26 mouse cellular contexts compared by ENCODE assay signal in the genomic region with DNA sequence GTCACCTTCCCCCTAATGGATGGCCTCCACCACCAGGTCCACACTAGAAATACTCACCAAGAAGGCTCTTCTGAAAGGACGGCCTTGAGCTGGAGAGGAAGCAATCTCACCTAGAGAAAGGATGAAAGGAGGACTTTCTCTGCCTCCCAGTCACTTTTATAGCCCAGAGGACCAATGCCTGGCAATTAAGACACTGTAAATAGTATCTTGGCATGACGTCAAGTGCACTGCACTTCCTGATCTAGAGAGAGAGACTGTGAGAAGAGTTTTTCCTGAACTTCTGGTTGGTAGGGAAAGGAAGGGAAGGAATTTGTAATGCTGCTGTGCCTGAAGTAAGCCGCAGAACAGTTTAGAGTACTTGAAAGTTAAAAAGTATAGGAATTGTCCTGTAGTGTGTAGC. TPM values are rescaled to one million over a fixed set of nuclear protein-coding genes. Genes with fewer than 3 reads are reported as not detected.
"Had no signal": no experiment of that assay in that cellular context is flagged by ENCODE, and none has a peak within 500 bp of the region (broad histone marks: within the 10 kb centered on the region; RNA-seq: fewer than 3 reads in every experiment).

No protein-coding gene starts in this region.

- DNase-seq: kidney, adult 18-20 months; kidney, adult 9 months; kidney, postnatal 14 days; kidney, postnatal 4 days; layer of hippocampus, adult 9-11 months; liver; liver, embryonic 13.5 days; right cerebral cortex, adult 18-20 months; right cerebral cortex, postnatal 14 days; right cerebral cortex, postnatal 4 days; spleen, adult 18-20 months; thymus, adult 2 months; thymus, postnatal 14 days had no signal

- H3K36me3 ChIP-seq: limb, embryonic 10.5 days; limb, embryonic 13.5 days; liver, embryonic 13.5 days; midbrain, embryonic 10.5 days; midbrain, embryonic 15.5 days; neural tube, embryonic 12.5 days; neural tube, embryonic 15.5 days; stomach, embryonic 15.5 days had no signal

- H3K9me3 ChIP-seq: limb, embryonic 10.5 days; limb, embryonic 13.5 days; liver, embryonic 13.5 days; megakaryocyte, embryonic 14.5 days; midbrain, embryonic 10.5 days; midbrain, embryonic 15.5 days; neural tube, embryonic 12.5 days; neural tube, embryonic 15.5 days; stomach, embryonic 15.5 days had no signal

- ATAC-seq: midbrain, embryonic 15.5 days had no signal

- H3K9ac ChIP-seq: limb, embryonic 13.5 days; liver, embryonic 13.5 days; midbrain, embryonic 15.5 days; neural tube, embryonic 12.5 days; neural tube, embryonic 15.5 days; stomach, embryonic 15.5 days had no signal

- H3K4me3 ChIP-seq: layer of hippocampus, adult 2 months; limb, embryonic 10.5 days; limb, embryonic 13.5 days; liver, embryonic 13.5 days; megakaryocyte, embryonic 14.5 days; midbrain, embryonic 10.5 days; midbrain, embryonic 15.5 days; neural tube, embryonic 12.5 days; neural tube, embryonic 15.5 days; stomach, embryonic 15.5 days had no signal

- H3K4me2 ChIP-seq: limb, embryonic 13.5 days; liver, embryonic 13.5 days; midbrain, embryonic 15.5 days; neural tube, embryonic 12.5 days; neural tube, embryonic 15.5 days; stomach, embryonic 15.5 days had no signal

- H3K27me3 ChIP-seq: limb, embryonic 13.5 days; midbrain, embryonic 15.5 days; neural tube, embryonic 12.5 days; neural tube, embryonic 15.5 days; stomach, embryonic 15.5 days had no signal

- H3K27ac ChIP-seq: layer of hippocampus, adult 2 months; limb, embryonic 10.5 days; limb, embryonic 13.5 days; liver, embryonic 13.5 days; midbrain, embryonic 10.5 days; midbrain, embryonic 15.5 days; neural tube, embryonic 12.5 days; neural tube, embryonic 15.5 days; stomach, embryonic 15.5 days had no signal

- H3K4me1 ChIP-seq: limb, embryonic 10.5 days; limb, embryonic 13.5 days; liver, embryonic 13.5 days; midbrain, embryonic 15.5 days; neural tube, embryonic 12.5 days; neural tube, embryonic 15.5 days; stomach, embryonic 15.5 days had no signal

RNA-seq across cellular contexts. Expression of a gene that starts 2.5 kb away (rescaled TPM):
- polyA plus RNA-seq: kidney, embryonic 16.5 days; limb, embryonic 10.5 days; limb, embryonic 13.5 days; liver, embryonic 13.5 days; liver, embryonic 16.5 days; lung, embryonic 16.5 days; midbrain, embryonic 10.5 days; midbrain, embryonic 15.5 days; neural tube, embryonic 12.5 days; neural tube, embryonic 15.5 days; testis, adult 2 months had no signal

RNA-seq across cellular contexts. Expression of a gene that starts 16.9 kb away (rescaled TPM):
- polyA plus RNA-seq: kidney, embryonic 16.5 days; limb, embryonic 10.5 days; limb, embryonic 13.5 days; liver, embryonic 13.5 days; liver, embryonic 16.5 days; lung, embryonic 16.5 days; midbrain, embryonic 10.5 days; midbrain, embryonic 15.5 days; neural tube, embryonic 12.5 days; neural tube, embryonic 15.5 days; stomach, embryonic 15.5 days had no signal

RNA-seq across cellular contexts. Expression of a gene that starts 18.4 kb away (rescaled TPM):
- polyA plus RNA-seq: kidney, embryonic 16.5 days; limb, embryonic 10.5 days; limb, embryonic 13.5 days; liver, embryonic 13.5 days; liver, embryonic 16.5 days; lung, embryonic 16.5 days; midbrain, embryonic 10.5 days; midbrain, embryonic 15.5 days; neural tube, embryonic 12.5 days; stomach, embryonic 15.5 days; testis, adult 2 months; thymus, adult 2 months had no signal

RNA-seq across cellular contexts. Expression of a gene that starts 26.9 kb away (rescaled TPM):
- polyA plus RNA-seq: kidney, embryonic 16.5 days; testis, adult 2 months had no signal

RNA-seq across cellular contexts. Expression of a gene that starts 35.8 kb away (rescaled TPM):
- polyA plus RNA-seq: kidney, embryonic 16.5 days; limb, embryonic 10.5 days; limb, embryonic 13.5 days; liver, embryonic 13.5 days; liver, embryonic 16.5 days; lung, embryonic 16.5 days; midbrain, embryonic 10.5 days; midbrain, embryonic 15.5 days; neural tube, embryonic 12.5 days; neural tube, embryonic 15.5 days; stomach, embryonic 15.5 days; thymus, adult 2 months had no signal
